Comparison of ENCODE assay signal across 21 mouse cellular contexts in genomic region chr12:69190074-69190473, GRCm38 (mm10).
"Had no signal": no experiment of that assay in that cellular context is flagged by ENCODE, and none has a peak within 500 bp of the region (broad histone marks: within the 10 kb centered on the region; RNA-seq: fewer than 3 reads in every experiment).

No protein-coding gene starts in this region.

- DNase-seq: kidney, adult 9 months; kidney, postnatal 14 days; kidney, postnatal 4 days; left cerebral cortex, postnatal 4 days; liver; lung, adult 18-20 months; lung, postnatal 36 days; right cerebral cortex, adult 18-20 months; right cerebral cortex, postnatal 14 days; right cerebral cortex, postnatal 4 days; thymus, adult 2 months; thymus, postnatal 25 days had no signal

- H3K9ac ChIP-seq: limb, embryonic 13.5 days; liver, embryonic 12.5 days; liver, embryonic 15.5 days; lung, embryonic 15.5 days; neural tube, embryonic 12.5 days; neural tube, embryonic 15.5 days had no signal

- H3K27me3 ChIP-seq: limb, embryonic 13.5 days; liver, embryonic 12.5 days; liver, embryonic 15.5 days; lung, embryonic 15.5 days; megakaryocyte, embryonic 14.5 days; neural tube, embryonic 12.5 days; neural tube, embryonic 15.5 days had no signal

- H3K27ac ChIP-seq: limb, embryonic 13.5 days; liver, embryonic 12.5 days; liver, embryonic 15.5 days; lung, embryonic 15.5 days; midbrain, embryonic 10.5 days; neural tube, embryonic 12.5 days; neural tube, embryonic 15.5 days; stomach, postnatal 0 days had no signal

- H3K9me3 ChIP-seq: limb, embryonic 13.5 days; liver, embryonic 12.5 days; liver, embryonic 15.5 days; lung, embryonic 15.5 days; megakaryocyte, embryonic 14.5 days; midbrain, embryonic 10.5 days; neural tube, embryonic 12.5 days; neural tube, embryonic 15.5 days had no signal

- ATAC-seq: liver, embryonic 12.5 days had no signal

- H3K4me2 ChIP-seq: limb, embryonic 13.5 days; liver, embryonic 12.5 days; liver, embryonic 15.5 days; lung, embryonic 15.5 days; neural tube, embryonic 12.5 days; neural tube, embryonic 15.5 days had no signal

- H3K4me3 ChIP-seq: limb, embryonic 13.5 days; liver, embryonic 12.5 days; liver, embryonic 15.5 days; lung, embryonic 15.5 days; megakaryocyte, embryonic 14.5 days; midbrain, embryonic 10.5 days; neural tube, embryonic 12.5 days; neural tube, embryonic 15.5 days had no signal
